Mouse (Mus musculus): ENCODE measurements around the gene Naa40.

Naa40 gene

DNA sequence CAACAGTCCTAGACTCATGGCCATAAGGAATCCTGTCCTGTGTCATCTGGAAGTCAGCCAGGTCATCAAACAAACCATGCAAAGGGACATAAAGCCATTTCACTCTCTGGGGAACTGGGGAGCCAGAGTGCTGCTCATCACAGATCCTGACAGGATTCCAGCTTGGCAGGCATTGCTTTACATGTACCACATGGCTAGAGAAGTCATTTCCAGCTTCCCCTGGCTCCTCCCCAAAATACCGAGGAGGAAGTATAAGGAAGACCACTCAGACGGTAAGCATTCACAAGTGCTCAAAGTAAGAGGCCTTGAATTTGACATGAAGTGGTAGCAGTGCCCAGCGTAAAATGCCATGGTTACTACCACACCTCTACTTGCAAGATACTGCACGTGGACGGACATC, 26.5 kb downstream of the Naa40 start:
- DNase-seq (ENCODE audit: low read depth): no peak

- no peak for DNase-seq (ENCODE audit: low read depth)
Observed at GRCm38 (mm10) chr19:7213010-7213409, 28.0 kb downstream of the Naa40 start.

DNA sequence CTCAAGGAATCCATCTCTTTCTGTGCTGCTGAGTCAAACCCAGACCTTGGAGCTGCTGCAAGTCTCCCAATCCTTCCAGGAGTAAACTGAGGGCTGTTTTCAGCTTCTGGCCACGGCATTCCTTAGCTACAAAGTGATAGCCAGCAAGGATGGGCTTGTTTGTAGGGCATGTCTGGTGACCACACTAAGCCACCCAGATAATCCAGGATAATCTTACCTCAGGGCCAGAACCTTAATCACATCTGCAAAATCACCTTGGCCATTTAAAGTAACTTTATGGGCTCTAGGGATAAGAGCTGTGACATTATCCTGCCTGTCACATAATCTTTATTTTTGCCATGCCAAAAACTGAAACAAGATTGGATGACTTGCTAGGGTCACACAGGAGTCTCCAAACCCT, 28.8 kb downstream of the Naa40 start:
- no peak for DNase-seq (ENCODE audit: low read depth)

- DNase-seq (ENCODE audit: low read depth): peak; percentile 30
Observed at GRCm38 (mm10) chr19:7209907-7210646, 30.9 kb downstream of the Naa40 start.

GRCm38 (mm10) chr19:7205753-7206736, 34.9 kb downstream of the Naa40 start, which contains the start of gene Otub1:
Gene Otub1, minus strand, starts transcription at chr19:7206316.
- DNase-seq (ENCODE audit: low read depth): peak; percentile 95

GRCm38 (mm10) chr19:7205326-7205725, 35.7 kb downstream of the Naa40 start:
- DNase-seq (ENCODE audit: low read depth): no peak

DNA sequence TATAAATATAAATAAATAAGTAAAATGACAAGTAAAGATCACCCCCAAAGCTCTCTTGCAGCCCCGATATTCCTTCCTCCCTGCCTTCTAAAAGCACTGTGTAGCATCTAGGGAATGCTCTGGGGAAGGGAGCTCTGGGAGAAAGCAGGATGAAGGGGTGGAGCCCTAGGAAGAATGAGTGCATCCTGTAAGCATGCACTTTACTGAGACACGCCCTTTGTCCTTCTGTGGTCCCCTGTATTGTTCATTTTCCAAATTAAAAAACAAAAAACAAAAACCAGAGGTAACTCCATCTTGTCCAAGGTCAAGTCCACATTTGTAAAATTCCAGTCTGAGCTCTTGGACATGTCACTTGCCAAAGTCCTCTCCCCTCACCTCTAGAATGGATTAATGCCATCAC, 36.1 kb downstream of the Naa40 start:
- no peak for DNase-seq (ENCODE audit: low read depth)

DNA sequence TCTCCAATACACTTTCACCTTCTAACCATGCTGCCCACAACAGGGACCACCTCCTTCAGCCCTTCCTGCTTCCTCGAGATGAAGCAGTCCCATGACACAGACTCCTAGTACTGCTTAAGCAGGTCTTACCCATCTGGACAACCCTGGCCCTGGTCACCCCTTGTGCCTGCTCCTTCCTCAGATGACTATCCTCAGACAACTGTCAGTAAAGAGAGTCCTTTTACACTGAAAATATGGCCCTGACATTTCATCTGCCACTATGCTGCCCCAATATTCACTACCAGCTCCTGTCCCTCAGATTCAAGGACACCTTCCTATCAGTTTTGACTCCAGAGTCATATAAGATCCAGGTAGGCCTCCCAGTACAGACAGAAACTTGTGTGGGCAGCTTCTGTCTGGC, 40.6 kb downstream of the Naa40 start:
- no peak for DNase-seq (ENCODE audit: low read depth)

DNA sequence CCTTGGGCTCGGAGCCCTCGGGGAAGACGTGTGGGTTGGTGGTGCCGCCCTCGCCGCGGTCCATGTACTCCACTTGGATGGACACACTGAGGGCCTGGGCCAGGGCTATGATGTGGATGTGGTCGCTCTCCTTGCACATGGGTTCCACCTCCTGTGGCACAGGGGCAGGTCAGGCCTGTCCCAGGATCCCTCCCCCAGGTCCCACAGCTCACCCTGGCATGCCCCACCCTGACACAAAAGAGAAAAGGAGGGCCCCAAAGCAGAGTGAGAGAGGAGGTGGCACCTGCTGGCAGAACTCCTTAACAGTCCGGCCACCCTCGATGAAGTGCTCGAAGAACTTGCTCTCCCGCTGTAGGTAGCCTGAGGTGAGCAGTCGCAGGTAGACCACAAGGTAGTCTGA, 41.9 kb downstream of the Naa40 start:
- DNase-seq (ENCODE audit: low read depth): no peak

DNA sequence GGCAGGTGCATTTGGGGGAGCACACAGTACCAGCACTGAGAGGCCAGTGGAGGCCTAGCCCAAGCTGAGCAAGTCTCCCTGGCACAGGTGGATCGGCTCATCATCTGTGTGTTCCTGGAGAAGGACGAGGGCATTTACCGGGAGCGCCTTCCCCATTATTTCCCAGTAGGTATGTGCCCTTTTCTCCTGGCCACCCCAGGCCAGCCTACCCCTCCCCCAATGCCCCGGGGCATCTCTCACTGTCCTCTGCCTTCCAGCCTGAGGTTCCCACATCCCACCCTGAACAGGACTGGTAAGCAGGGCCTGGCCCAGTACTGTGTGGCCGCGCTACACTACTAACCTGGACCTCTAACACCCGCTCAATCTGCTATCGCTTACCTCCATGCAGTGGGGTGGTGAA, 43.5 kb downstream of the Naa40 start:
- DNase-seq (ENCODE audit: low read depth): no peak

- DNase-seq (ENCODE audit: low read depth): no peak
Observed at GRCm38 (mm10) chr19:7196741-7197270, 44.2 kb downstream of the Naa40 start.

DNA sequence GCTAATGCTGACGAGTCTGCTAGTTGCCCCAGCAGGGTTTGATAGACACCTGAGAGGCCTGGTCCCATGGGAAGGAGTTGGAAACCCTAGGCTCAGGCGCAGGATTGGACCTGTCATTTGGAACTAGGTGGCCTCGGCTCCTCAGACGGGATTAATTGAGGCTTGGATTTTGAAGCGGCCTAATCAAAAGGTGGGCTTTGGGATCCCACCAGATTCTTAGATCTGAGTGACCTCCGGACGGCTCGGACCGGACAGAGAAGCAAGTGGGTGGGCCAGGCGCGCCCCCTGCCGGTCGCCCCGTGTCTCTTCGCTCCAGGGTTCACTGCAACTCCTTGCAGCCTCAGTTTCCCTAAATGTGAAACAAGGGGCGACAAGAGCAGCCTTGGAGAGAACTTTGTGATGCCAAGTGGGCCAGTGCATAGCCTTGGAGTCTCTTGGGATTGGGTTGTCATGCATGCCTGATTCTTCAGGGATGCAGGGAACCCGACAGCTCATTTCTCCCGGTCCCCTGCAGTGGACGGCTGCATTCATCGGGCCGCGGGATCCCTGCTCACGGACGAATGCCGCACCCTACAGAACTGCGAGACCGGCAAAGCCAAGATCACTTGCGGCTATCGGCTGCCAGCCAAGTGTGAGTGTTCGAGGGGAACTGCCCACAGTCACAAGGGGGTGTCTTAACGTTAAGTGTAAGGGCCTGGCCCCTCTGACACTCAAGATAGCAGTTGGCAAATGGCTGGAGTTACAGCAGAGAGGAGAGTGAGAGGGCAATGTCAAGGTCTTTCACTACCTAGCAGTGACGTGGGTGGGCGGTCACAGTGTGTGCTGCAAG, 44.9 kb downstream of the Naa40 start:
- DNase-seq (ENCODE audit: low read depth): peak; percentile 33

- no peak for DNase-seq (ENCODE audit: low read depth)
Observed at GRCm38 (mm10) chr19:7192561-7192967, 48.4 kb downstream of the Naa40 start.

GRCm38 (mm10) chr19:7191639-7192038, 49.3 kb downstream of the Naa40 start:
- DNase-seq (ENCODE audit: low read depth): no peak

DNA sequence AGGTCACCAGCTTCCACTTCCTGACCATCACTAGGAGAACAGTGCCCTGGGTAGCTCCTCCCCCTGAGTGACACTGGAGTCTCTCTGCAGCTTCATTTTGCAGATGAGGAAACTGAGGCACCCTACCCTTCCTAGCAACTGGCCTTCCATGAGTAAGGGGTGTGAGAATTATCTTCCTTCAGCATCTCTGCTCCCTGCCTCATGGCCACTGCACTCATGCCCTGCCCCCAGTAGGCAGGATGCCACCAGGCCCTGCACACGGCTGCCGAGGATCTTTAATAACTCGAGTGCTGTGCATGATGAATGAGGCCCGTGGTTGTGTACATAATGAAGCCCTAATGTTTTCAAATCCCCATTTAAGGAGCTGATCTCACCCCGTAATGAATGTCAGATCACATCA, 50.0 kb downstream of the Naa40 start:
- DNase-seq (ENCODE audit: low read depth): no peak

GRCm38 (mm10) chr19:7189026-7189425, 52.0 kb downstream of the Naa40 start:
- no peak for DNase-seq (ENCODE audit: low read depth)

GRCm38 (mm10) chr19:7187157-7187556, 53.8 kb downstream of the Naa40 start:
- no peak for DNase-seq (ENCODE audit: low read depth)

GRCm38 (mm10) chr19:7185715-7186291, 55.2 kb downstream of the Naa40 start:
- no peak for DNase-seq (ENCODE audit: low read depth)

DNA sequence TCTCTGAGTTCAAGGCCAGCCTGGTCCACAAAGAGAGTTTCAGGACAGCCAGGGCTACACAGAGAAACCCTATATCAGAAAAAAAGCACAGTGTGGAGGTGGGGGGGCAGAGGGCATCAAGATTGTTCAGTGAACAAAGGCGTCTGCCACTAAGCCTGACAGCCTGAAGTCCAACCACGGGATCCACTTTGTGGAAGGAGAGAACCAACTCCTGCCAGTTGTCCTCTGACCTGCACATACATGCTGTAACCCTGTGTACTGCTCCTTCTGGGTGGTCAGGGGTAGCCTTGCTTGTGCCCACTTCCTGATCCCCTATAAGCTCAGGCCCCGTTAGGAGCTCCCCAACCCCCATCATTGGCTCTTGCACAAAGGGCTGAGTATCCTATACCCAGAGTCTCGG, 55.9 kb downstream of the Naa40 start:
- DNase-seq (ENCODE audit: low read depth): no peak

DNA sequence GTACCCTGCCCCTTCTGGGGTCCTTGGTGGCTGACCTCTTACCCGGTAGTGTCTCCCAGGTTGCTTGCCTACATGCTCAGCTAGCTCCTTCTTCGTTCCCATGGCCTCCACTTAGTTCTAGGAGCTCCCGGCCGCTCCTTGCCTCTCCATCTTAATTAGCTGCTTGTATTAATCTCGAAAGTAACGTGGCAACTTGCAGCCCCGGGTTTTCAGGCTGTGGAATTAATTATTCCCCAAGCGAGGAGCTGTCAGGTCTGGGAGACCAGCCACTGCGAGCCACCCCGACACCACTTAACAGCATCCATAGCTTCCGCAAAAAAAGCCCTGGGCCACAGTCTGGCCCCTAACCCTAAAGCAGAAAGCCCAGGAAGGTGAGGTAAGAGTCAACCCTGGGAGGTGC, 57.6 kb downstream of the Naa40 start:
- DNase-seq (ENCODE audit: low read depth): no peak

DNA sequence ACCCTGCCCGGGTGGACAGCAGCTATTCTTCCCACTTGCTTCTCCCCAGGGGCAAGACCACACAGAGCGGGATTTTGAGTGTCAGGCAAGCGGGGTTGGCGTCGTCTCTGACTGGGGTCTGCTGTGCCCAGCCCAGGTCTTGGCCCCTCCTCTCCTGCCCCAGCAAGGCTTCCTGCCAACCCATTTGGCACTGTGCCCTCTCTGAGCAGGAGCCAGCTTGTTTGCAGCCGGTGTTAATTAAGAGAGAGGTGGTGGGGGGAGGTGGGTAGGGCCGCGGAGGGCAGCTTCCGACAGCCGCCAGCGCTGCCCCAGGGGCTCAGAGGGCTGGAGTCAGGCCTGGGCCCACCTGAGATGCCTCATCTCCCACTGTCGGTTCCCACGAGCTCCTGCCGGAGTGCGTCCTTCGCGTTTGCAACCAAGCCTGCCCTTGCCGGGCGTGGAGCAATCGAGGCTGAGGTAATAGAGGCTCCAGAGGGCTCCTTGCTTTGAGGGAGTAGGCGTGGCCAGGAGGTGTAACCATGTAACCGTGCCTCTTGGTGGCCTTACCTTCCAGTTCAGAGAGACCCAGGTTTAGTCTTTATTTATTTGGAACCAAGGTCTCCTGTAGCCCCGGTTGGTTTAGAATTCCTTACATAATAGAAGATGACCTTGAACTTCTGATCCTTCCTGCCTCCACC, 58.6 kb downstream of the Naa40 start:
- peak; percentile 33 for DNase-seq (ENCODE audit: low read depth)
